Comparison of ENCODE assay signal across 11 mouse cellular contexts in genomic region chr14:73476361-73476934, GRCm38 (mm10). TPM values are rescaled to one million over a fixed set of nuclear protein-coding genes. Genes with fewer than 3 reads are reported as not detected.
DNase-seq lines count a peak whose midpoint lies in the region; ATAC-seq and TF ChIP-seq lines count a peak whose summit lies in the region.
"Had no signal": no experiment of that assay in that cellular context is flagged by ENCODE, and none has a peak within 500 bp of the region (broad histone marks: within the 10 kb centered on the region; RNA-seq: fewer than 3 reads in every experiment).

No protein-coding gene starts in this region.

- WGBS in lung, adult 2 months = 65% methylated on average over 8 of the region's 8 CpGs
- WGBS in hindbrain, postnatal 0 days = 66% methylated on average over 8 of the region's 8 CpGs
- WGBS in olfactory bulb, adult 2 months = 64% methylated on average over 8 of the region's 8 CpGs

- DNase-seq in embryo, embryonic 11 days = peak; percentile 20
- DNase-seq in embryo, embryonic 9.5 days (ENCODE audit: extremely low spot score) = no peak
- DNase-seq in lung, adult 18-20 months = peak; percentile 46 to 68
- no peak for DNase-seq in lung, adult 2 months
- DNase-seq in hindbrain, postnatal 0 days (ENCODE audit: low spot score) = peak; percentile 22
- DNase-seq in frontal cortex, postnatal 14 days (ENCODE audit: low spot score in 2 of 2) = no peak
- DNase-seq in frontal cortex, adult 2 months (ENCODE audit: extremely low spot score in 1 of 2, low spot score in 1 of 2) = no peak
- DNase-seq: gastrocnemius, postnatal 14 days; right cerebral cortex, postnatal 14 days had no signal

- peaks cover 20% of the 10 kb centered on the region for H3K4me1 ChIP-seq in lung, adult 2 months (ENCODE audit: control insufficient read depth, insufficient read depth, low read length)
- H3K4me1 ChIP-seq in hindbrain, postnatal 0 days (ENCODE audit: insufficient read depth, low read length) = peaks cover 13% of the 10 kb centered on the region; the same call in 1 of the 2 replicates
- peaks cover 18% of the 10 kb centered on the region for H3K4me1 ChIP-seq in olfactory bulb, adult 2 months (ENCODE audit: control insufficient read depth, insufficient read depth, low read length)

- no peaks in the 10 kb centered on the region for H3K9me3 ChIP-seq in hindbrain, postnatal 0 days (ENCODE audit: low read length)
- H3K9me3 ChIP-seq: megakaryocyte, embryonic 14.5 days had no signal

- no peak overlapping the region for H3K4me3 ChIP-seq in lung, adult 2 months (replicated peaks; ENCODE audit: extremely low read depth, low read depth, low read length)
- H3K4me3 ChIP-seq in hindbrain, postnatal 0 days (ENCODE audit: low read length) = no peak overlapping the region
- H3K4me3 ChIP-seq in olfactory bulb, adult 2 months (ENCODE audit: insufficient read depth, low read depth, low read length) = no peak overlapping the region
- H3K4me3 ChIP-seq: megakaryocyte, embryonic 14.5 days had no signal

- no peak overlapping the region for H3K9ac ChIP-seq in hindbrain, postnatal 0 days (replicated peaks; ENCODE audit: low read length)

- ATAC-seq in hindbrain, postnatal 0 days = peak; percentile 74

- H3K4me2 ChIP-seq in hindbrain, postnatal 0 days (ENCODE audit: low read depth, low read length) = no peak overlapping the region

- no peaks in the 10 kb centered on the region for H3K27me3 ChIP-seq in hindbrain, postnatal 0 days (ENCODE audit: insufficient read depth, low read length)
- H3K27me3 ChIP-seq: megakaryocyte, embryonic 14.5 days had no signal

- TF ChIP-seq POLR2A in lung, adult 2 months (IDR thresholded peaks at IDR 0.05; ENCODE audit: borderline replicate concordance, extremely low read depth, low read depth, low read length) = no peak
- no peak for TF ChIP-seq POLR2A in olfactory bulb, adult 2 months (IDR thresholded peaks at IDR 0.05; ENCODE audit: insufficient read depth, low read depth, low read length)

- H3K36me3 ChIP-seq in hindbrain, postnatal 0 days (ENCODE audit: insufficient read depth, low read length) = no peaks in the 10 kb centered on the region

- no peak for TF ChIP-seq CTCF in lung, adult 2 months (IDR thresholded peaks at IDR 0.05; ENCODE audit: insufficient read depth, low read length)
- no peak for TF ChIP-seq CTCF in hindbrain, postnatal 0 days (IDR thresholded peaks at IDR 0.05; ENCODE audit: low read depth)
- TF ChIP-seq CTCF in olfactory bulb, adult 2 months (IDR thresholded peaks at IDR 0.05; ENCODE audit: insufficient read depth, low read depth, low read length) = no peak

- H3K27ac ChIP-seq in hindbrain, postnatal 0 days = no peak overlapping the region
- peak overlapping the region; percentile 34; the same call in 1 of the 2 replicates for H3K27ac ChIP-seq in olfactory bulb, adult 2 months (ENCODE audit: insufficient read depth, low read depth, low read length)

RNA-seq across cellular contexts. Expression of gene Med4, which starts 33.4 kb away (rescaled TPM):
- polyA plus RNA-seq in lung, adult 2 months (2012; rRNA removed) = 9.5 and 14.1 TPM in 2 replicates
- total RNA-seq in hindbrain, postnatal 0 days (2014; rRNA removed) = 19.4 and 20.8 TPM in 2 replicates
- polyA plus RNA-seq in hindbrain, postnatal 0 days (2015; fragmentation: Nextera tagmentation; extraction: Ambion mirVana) = 77.1 and 79.1 TPM in 2 replicates
- polyA plus RNA-seq in olfactory bulb, adult 2 months (2012; ENCODE audit: insufficient read depth, insufficient read length, low replicate concordance, missing spikeins) = not detected in 2 replicates
- polyA plus RNA-seq in frontal cortex, adult 2 months (2012; rRNA removed) = 39.8 and 43.5 TPM in 2 replicates

RNA-seq across cellular contexts. Expression of gene Sucla2, which starts 48.7 kb away (rescaled TPM):
- polyA plus RNA-seq in lung, adult 2 months (2012; rRNA removed) = 8.5 and 13.9 TPM in 2 replicates
- 65.4 and 73.9 TPM in 2 replicates for total RNA-seq in hindbrain, postnatal 0 days (2014; rRNA removed)
- polyA plus RNA-seq in hindbrain, postnatal 0 days (2015; fragmentation: Nextera tagmentation; extraction: Ambion mirVana) = 157 and 160 TPM in 2 replicates
- 392 TPM in 1 of 2 replicates, not detected in the other for polyA plus RNA-seq in olfactory bulb, adult 2 months (2012; ENCODE audit: insufficient read depth, insufficient read length, low replicate concordance, missing spikeins)
- polyA plus RNA-seq in frontal cortex, adult 2 months (2012; rRNA removed) = 102 and 127 TPM in 2 replicates

Comparison
In these comparisons a context has a peak if more than half of its experiments do, and no peak if none do; other contexts are left out.
1. DNase-seq: peak in embryo, embryonic 11 days (single experiment), lung, adult 18-20 months (2 of 2) and hindbrain, postnatal 0 days (single experiment); none in embryo, embryonic 9.5 days (single experiment), lung, adult 2 months (single experiment), frontal cortex, postnatal 14 days (0 of 2) and frontal cortex, adult 2 months (0 of 2).